Comparison of ENCODE assay signal across 7 mouse cellular contexts in genomic region chr9:73162571-73163333, GRCm38 (mm10). TPM values are rescaled to one million over a fixed set of nuclear protein-coding genes. Genes with fewer than 3 reads are reported as not detected.
DNase-seq lines count a peak whose midpoint lies in the region; ATAC-seq and TF ChIP-seq lines count a peak whose summit lies in the region.

No protein-coding gene starts in this region.

- peak overlapping the region; percentile 47 for H3K4me2 ChIP-seq in midbrain, embryonic 12.5 days (replicated peaks)

- TF ChIP-seq POLR2A in small intestine, adult 2 months (IDR thresholded peaks at IDR 0.05; ENCODE audit: low read depth, low read length), result no peak

- 21% methylated on average over 26 of the region's 26 CpGs for WGBS in midbrain, embryonic 12.5 days
- 20% methylated on average over 26 of the region's 26 CpGs for WGBS in small intestine, adult 2 months

- H3K36me3 ChIP-seq in midbrain, embryonic 12.5 days, result no peaks in the 10 kb centered on the region
- no peaks in the 10 kb centered on the region for H3K36me3 ChIP-seq in small intestine, adult 2 months (ENCODE audit: control insufficient read depth, insufficient read depth, low read length)

- H3K27ac ChIP-seq in midbrain, embryonic 12.5 days (replicated peaks), result no peak overlapping the region
- H3K27ac ChIP-seq in small intestine, adult 2 months (ENCODE audit: insufficient read depth, low read depth, low read length), result no peak overlapping the region

- DNase-seq in adrenal gland, adult (ENCODE audit: inconsistent age in 2 of 2, low spot score in 1 of 2), result peak; percentile 80 to 93
- peak; percentile 94 for DNase-seq in embryo, embryonic 10 days (ENCODE audit: low spot score)
- peak; percentile 49 to 54 for DNase-seq in gastrocnemius, postnatal 36 days
- DNase-seq in kidney, adult 11 months, result peak; percentile 34
- peak; percentile 81 for DNase-seq in left cerebral cortex, postnatal 4 days

- TF ChIP-seq CTCF in small intestine, adult 2 months (IDR thresholded peaks at IDR 0.05; ENCODE audit: extremely low read depth, insufficient read length, insufficient replicate concordance, low read depth, low read length), result peak; percentile 35; the same call in 1 of the 2 replicates

- peak overlapping the region; percentile 18; the same call in 1 of the 2 replicates for H3K4me3 ChIP-seq in midbrain, embryonic 12.5 days
- peak overlapping the region; percentile 36; the same call in 1 of the 2 replicates for H3K4me3 ChIP-seq in small intestine, adult 2 months (ENCODE audit: low read depth, low read length)

- H3K9me3 ChIP-seq in midbrain, embryonic 12.5 days, result no peaks in the 10 kb centered on the region

- peak; percentile 69; the same call in 1 of the 2 replicates for ATAC-seq in midbrain, embryonic 12.5 days (ENCODE audit: low FRiP score, low read depth)

- H3K4me1 ChIP-seq in midbrain, embryonic 12.5 days, result no peaks in the 10 kb centered on the region
- H3K4me1 ChIP-seq in small intestine, adult 2 months (ENCODE audit: control insufficient read depth, insufficient read depth, insufficient read length, low read length), result no peaks in the 10 kb centered on the region

- intact Hi-C loops in gastrocnemius, postnatal 36 days (cut with DNase I), result loop anchor here (5.0 kb wide), 1 partner anchor 820 kb away; no protein-coding TSS in a partner anchor
- intact Hi-C loops in left cerebral cortex, postnatal 4 days (cut with DNase I), result loop anchor here (5.0 kb wide), 1 partner anchor 820 kb away; no protein-coding TSS in a partner anchor

- no peak overlapping the region for H3K9ac ChIP-seq in midbrain, embryonic 12.5 days (replicated peaks)

- peaks cover 5% of the 10 kb centered on the region for H3K27me3 ChIP-seq in midbrain, embryonic 12.5 days
- H3K27me3 ChIP-seq in small intestine, adult 2 months (ENCODE audit: control insufficient read depth, insufficient read depth, low read length), result no peaks in the 10 kb centered on the region

RNA-seq across cellular contexts. Expression of gene Rsl24d1, which starts 49.5 kb away (rescaled TPM):
- 10 to 100 TPM; 36.9 to 37.8 TPM for total RNA-seq in gastrocnemius, postnatal 36 days (2021)
- 10 to 100 TPM; 60.7 to 61.5 TPM for total RNA-seq in left cerebral cortex, postnatal 4 days (2021)
- polyA plus RNA-seq in midbrain, embryonic 12.5 days (2016; fragmentation: Nextera tagmentation; extraction: Ambion mirVana), result 127 and 128 TPM in 2 replicates
- 1.9 and 3.6 TPM in 2 replicates for polyA plus RNA-seq in small intestine, adult 2 months (2012; rRNA removed)

Comparison
In these comparisons a context has a peak if more than half of its experiments do, and no peak if none do; other contexts are left out.
1. DNase-seq: peak in every context shown above with its lines; median percentile 94 in embryo, embryonic 10 days; 86 in adrenal gland, adult; 81 in left cerebral cortex, postnatal 4 days; 52 in gastrocnemius, postnatal 36 days; 34 in kidney, adult 11 months.